Mouse (Mus musculus) hindbrain, embryonic 10.5 days (tissue): Measurements from ENCODE around the gene Chadl. TPM values are rescaled to one million over a fixed set of nuclear protein-coding genes. Genes with fewer than 3 reads are reported as not detected.

Experiments used
- DNase-seq: peaks from one replicate; pipeline ENCODE4 v3.0.0-alpha.2; 2017; ENCODE audit warnings: low spot score
- H3K27ac ChIP-seq: fragments of 300-500 bp; sonication (generic); 2 replicates; pipeline ENCODE4 v1.5.1; 2016; ENCODE audit warnings: mild to moderate bottlenecking, moderate library complexity
- H3K27me3 ChIP-seq: fragments of 300-500 bp; sonication (generic); 2 replicates; pipeline ENCODE4 v1.6.1; 2016; ENCODE audit warnings: mild to moderate bottlenecking; ENCODE audit not compliant: poor library complexity, insufficient read depth, severe bottlenecking
- H3K36me3 ChIP-seq: fragments of 300-500 bp; sonication (generic); 2 replicates; pipeline ENCODE4 v1.6.1; 2016; ENCODE audit warnings: mild to moderate bottlenecking, moderate library complexity
- H3K4me1 ChIP-seq: fragments of 300-500 bp; sonication (generic); replicated peaks from 2 replicates; pipeline ENCODE4 v1.6.1; 2016; ENCODE audit warnings: mild to moderate bottlenecking
- H3K4me3 ChIP-seq: fragments of 300-500 bp; sonication (generic); 2 replicates; pipeline ENCODE4 v1.5.1; 2016; ENCODE audit warnings: mild to moderate bottlenecking, moderate library complexity
- H3K9me3 ChIP-seq: fragments of 300-500 bp; sonication (generic); 2 replicates; pipeline ENCODE4 v1.6.1; 2016; ENCODE audit warnings: mild to moderate bottlenecking, moderate library complexity
- WGBS: fragments of 180-500 bp; shearing (Covaris S2); methylation state at CpG from one replicate; pipeline ENCODE4 v1.1.7; 2016; 5-methylcytosine and 5-hydroxymethylcytosine counted together
- polyA plus RNA-seq: library from polyadenylated mRNA; unstranded; fragments of >200 nt; fragmentation: Nextera tagmentation; extraction: Ambion mirVana; gene quantifications from 2 replicates; pipeline ENCODE4 v1.2.1, GENCODE M21; 2016

The Chadl gene
- polyA plus RNA-seq, 1 experiment from 2014 or later, result 2.5 TPM

DNA sequence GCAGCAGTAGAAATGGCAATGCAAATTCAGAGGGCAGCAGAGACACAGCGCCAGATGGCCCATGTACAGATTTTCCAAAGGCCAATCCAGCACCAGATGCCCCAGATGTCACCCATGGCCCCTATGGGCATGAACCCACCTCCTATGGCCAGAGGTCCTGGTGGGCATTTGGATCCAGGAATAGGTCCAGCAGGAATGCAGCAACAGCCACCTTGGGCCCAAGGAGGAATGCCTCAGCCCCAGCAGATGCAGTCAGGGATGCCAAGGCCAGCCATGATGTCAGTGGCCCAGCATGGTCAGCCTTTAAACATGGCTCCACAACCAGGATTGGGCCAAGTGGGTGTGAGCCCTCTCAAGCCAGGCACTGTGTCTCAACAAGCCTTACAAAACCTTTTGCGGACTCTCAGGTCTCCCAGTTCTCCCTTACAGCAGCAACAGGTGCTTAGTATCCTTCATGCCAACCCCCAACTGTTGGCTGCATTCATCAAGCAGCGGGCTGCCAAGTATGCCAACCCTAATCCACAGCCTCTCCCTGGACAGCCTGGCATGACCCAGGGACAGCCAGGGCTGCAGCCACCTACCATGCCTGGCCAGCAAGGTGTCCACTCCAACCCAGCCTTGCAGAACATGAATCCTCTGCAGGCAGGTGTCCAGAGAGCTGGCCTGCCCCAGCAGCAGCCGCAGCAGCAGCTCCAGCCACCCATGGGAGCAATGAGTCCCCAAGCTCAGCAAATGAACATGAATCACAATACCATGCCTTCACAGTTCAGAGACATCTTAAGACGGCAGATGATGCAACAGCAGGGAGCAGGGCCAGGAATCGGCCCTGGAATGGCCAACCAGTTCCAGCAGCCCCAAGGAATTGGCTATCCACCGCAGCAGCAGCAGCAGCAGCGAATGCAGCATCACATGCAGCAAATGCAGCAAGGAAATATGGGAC is 47.3 kb downstream of the Chadl start:
- Histone ChIP-seq H3K27me3 (no peaks in the 10 kb centered on the region), H3K4me3 (no peak overlapping the region), H3K4me1 (no peaks in the 10 kb centered on the region), H3K27ac (no peak overlapping the region), H3K36me3 (peaks cover 80% of the 10 kb centered on the region), H3K9me3 (no peaks in the 10 kb centered on the region)
- no peak for DNase-seq
- WGBS, result 92% methylated on average over 8 of the region's 8 CpGs

Other genes starting within 250 kb of the Chadl start
- gene Rbx1, start 231.0 kb downstream of the Chadl start, polyA plus RNA-seq, result 622 and 639 TPM in 2 replicates
- 17.7 and 20.4 TPM in 2 replicates for gene Ep300, start 111.9 kb downstream of the Chadl start, polyA plus RNA-seq
- 41.9 and 44.9 TPM in 2 replicates for gene L3mbtl2, start 33.4 kb downstream of the Chadl start, polyA plus RNA-seq
- 37.9 and 40.8 TPM in 2 replicates for gene Zc3h7b, start 47.8 kb upstream of the Chadl start, polyA plus RNA-seq
- 166 and 178 TPM in 2 replicates for gene Rangap1, start 48.2 kb upstream of the Chadl start, polyA plus RNA-seq
- gene Tef, start 105.1 kb upstream of the Chadl start, polyA plus RNA-seq, result 16.4 and 19.4 TPM in 2 replicates
- 18.6 and 19.1 TPM in 2 replicates for gene Tob2, start 161.5 kb upstream of the Chadl start, polyA plus RNA-seq
- 212 and 249 TPM in 2 replicates for gene Phf5a, start 174.6 kb upstream of the Chadl start, polyA plus RNA-seq
- gene Aco2, start 175.0 kb upstream of the Chadl start, polyA plus RNA-seq, result 157 and 175 TPM in 2 replicates
- gene Polr3h, start 229.0 kb upstream of the Chadl start, polyA plus RNA-seq, result 84.8 and 86.3 TPM in 2 replicates
- 13.8 and 33.7 TPM in 2 replicates for gene Csdc2, start 239.5 kb upstream of the Chadl start, polyA plus RNA-seq